Mouse (Mus musculus) neural tube, embryonic 11.5 days (tissue): ENCODE results near the gene Olfr266. TPM values are rescaled to one million over a fixed set of nuclear protein-coding genes. Genes with fewer than 3 reads are reported as not detected.

Experiments used
- ATAC-seq: fragments of 200-750 bp; cut with Nextera tagmentation; 2 replicates; pipeline ENCODE4 v1.8.0; 2017; ENCODE audit warnings: moderate number of reproducible peaks, mild to moderate bottlenecking, moderate TSS enrichment, moderate library complexity; ENCODE audit not compliant: insufficient read depth, low FRiP score, low TSS enrichment
- DNase-seq: peaks from one replicate; pipeline ENCODE4 v3.0.0-alpha.2; 2015; ENCODE audit warnings: low spot score
- H3K27ac ChIP-seq: fragments of 300-500 bp; sonication (generic); 2 replicates; pipeline ENCODE4 v1.5.1; 2014; ENCODE audit warnings: low read depth, mild to moderate bottlenecking, low read length
- H3K27me3 ChIP-seq: fragments of 300-500 bp; sonication (generic); 2 replicates; pipeline ENCODE4 v1.6.1; 2014; ENCODE audit warnings: mild to moderate bottlenecking, low read length, mixed read lengths; ENCODE audit not compliant: control insufficient read depth, insufficient read depth
- H3K36me3 ChIP-seq: fragments of 300-500 bp; sonication (generic); 2 replicates; pipeline ENCODE4 v1.6.1; 2014; ENCODE audit warnings: mild to moderate bottlenecking, low read length, moderate library complexity, mixed read lengths; ENCODE audit not compliant: control insufficient read depth, insufficient read depth
- H3K4me1 ChIP-seq: fragments of 300-500 bp; sonication (generic); 2 replicates; pipeline ENCODE4 v1.6.1; 2014; ENCODE audit warnings: low read length, mixed read lengths; ENCODE audit not compliant: control insufficient read depth, insufficient read depth
- H3K4me2 ChIP-seq: fragments of 300-500 bp; sonication (generic); 2 replicates; pipeline ENCODE4 v1.6.1; 2014; ENCODE audit warnings: low read depth, mild to moderate bottlenecking, moderate library complexity
- H3K4me3 ChIP-seq: fragments of 300-500 bp; sonication (generic); 2 replicates; pipeline ENCODE4 v1.5.1; 2014; ENCODE audit warnings: low read depth, low read length
- H3K9ac ChIP-seq: fragments of 300-500 bp; sonication (generic); 2 replicates; pipeline ENCODE4 v1.6.1; 2014; ENCODE audit warnings: mild to moderate bottlenecking, low read length
- H3K9me3 ChIP-seq: fragments of 300-500 bp; sonication (generic); 2 replicates; pipeline ENCODE4 v1.6.1; 2016; ENCODE audit warnings: low read length; ENCODE audit not compliant: control insufficient read depth
- WGBS: fragments of 180-500 bp; shearing (Covaris S2); extraction: QIAGEN DNeasy Blood & Tissue Kit; methylation state at CpG from one replicate; pipeline ENCODE4 v1.1.7; 2014; 5-methylcytosine and 5-hydroxymethylcytosine counted together
- polyA plus RNA-seq: library from polyadenylated mRNA; unstranded; fragments of >200 nt; fragmentation: Nextera tagmentation; extraction: Ambion mirVana; gene quantifications from 2 replicates; pipeline ENCODE4 v1.2.1, GENCODE M21; 2014

The Olfr266 gene
- polyA plus RNA-seq, 1 experiment from 2014 or later: not detected

DNA sequence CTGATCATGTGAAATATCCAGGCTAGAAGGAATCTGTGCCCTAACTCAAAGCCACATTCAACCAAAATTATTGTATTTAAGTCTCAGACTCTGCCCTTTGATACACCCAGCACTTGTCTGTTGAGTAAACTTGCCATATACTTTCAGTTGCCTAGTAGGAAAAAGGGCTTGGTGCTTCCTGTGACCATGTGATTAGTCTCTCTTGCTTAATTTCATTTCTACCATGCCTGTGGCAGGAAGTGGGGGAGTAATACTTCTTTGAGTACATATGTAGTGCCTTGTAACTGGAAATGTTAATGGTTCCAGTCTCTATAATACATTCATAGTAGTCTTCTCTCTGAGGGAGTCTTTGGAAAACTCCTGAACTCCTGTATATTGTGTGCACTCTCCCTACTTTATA lies 38.1 kb downstream of the Olfr266 start:
- H3K36me3 ChIP-seq: no peaks in the 10 kb centered on the region
- H3K4me2 ChIP-seq: no peak overlapping the region
- H3K4me3 ChIP-seq: no peak overlapping the region
- H3K9ac ChIP-seq: no peak overlapping the region
- H3K9me3 ChIP-seq: no peaks in the 10 kb centered on the region
- no peak for ATAC-seq
- H3K4me1 ChIP-seq: no peaks in the 10 kb centered on the region
- no peak for DNase-seq
- H3K27me3 ChIP-seq: no peaks in the 10 kb centered on the region
- H3K27ac ChIP-seq: no peak overlapping the region

DNA sequence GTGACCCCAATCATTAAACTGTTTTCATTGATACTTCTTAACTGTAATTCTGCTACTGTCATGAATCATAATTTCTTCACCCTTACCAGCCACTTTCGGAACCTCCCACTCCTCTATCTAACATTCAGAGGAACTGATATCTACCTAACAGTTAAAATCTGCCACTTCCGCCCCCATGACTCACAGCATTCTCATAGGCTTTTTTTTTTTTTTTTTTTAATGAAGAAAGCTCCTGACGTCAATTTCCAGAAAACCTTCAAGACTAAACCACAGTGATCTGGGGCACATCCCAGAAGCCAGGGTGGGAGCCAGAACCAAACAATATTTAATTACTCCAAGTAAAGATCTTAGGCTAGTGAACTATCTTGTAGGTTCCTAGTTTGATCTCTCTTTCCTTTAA lies 41.0 kb downstream of the Olfr266 start:
- no peaks in the 10 kb centered on the region for H3K9me3 ChIP-seq
- ATAC-seq (no peak), DNase-seq (no peak)
- H3K27ac ChIP-seq: no peak overlapping the region
- H3K4me1 ChIP-seq: no peaks in the 10 kb centered on the region
- H3K36me3 ChIP-seq: no peaks in the 10 kb centered on the region
- no peak overlapping the region for H3K9ac ChIP-seq
- no peaks in the 10 kb centered on the region for H3K27me3 ChIP-seq
- H3K4me2 ChIP-seq: no peak overlapping the region
- H3K4me3 ChIP-seq: no peak overlapping the region
- 78% methylated on average over 3 of the region's 3 CpGs for WGBS

- no peaks in the 10 kb centered on the region for H3K27me3 ChIP-seq
- no peak for DNase-seq
- no peak overlapping the region for H3K4me2 ChIP-seq
- WGBS: 88% methylated on average over 1 of the region's 1 CpGs
- ATAC-seq: no peak
- no peaks in the 10 kb centered on the region for H3K4me1 ChIP-seq
- H3K4me3 ChIP-seq: no peak overlapping the region
- H3K36me3 ChIP-seq: no peaks in the 10 kb centered on the region
- no peak overlapping the region for H3K27ac ChIP-seq
- H3K9me3 ChIP-seq: no peaks in the 10 kb centered on the region
- no peak overlapping the region for H3K9ac ChIP-seq
Observed at GRCm38 (mm10) chr3:106771834-106772233, 54.3 kb downstream of the Olfr266 start.

Other genes with a start within 250 kb of the Olfr266 start
- 16.7 and 17.9 TPM in 2 replicates for gene Lrif1, start 141.3 kb downstream of the Olfr266 start, polyA plus RNA-seq
- gene Cd53, start 36.1 kb downstream of the Olfr266 start, polyA plus RNA-seq: 2.2 and 3.0 TPM in 2 replicates
- 2.9 and 3.6 TPM in 2 replicates for gene Kcna3, start 209.9 kb upstream of the Olfr266 start, polyA plus RNA-seq